10 mouse cellular contexts compared by ENCODE assay signal in the genomic region with DNA sequence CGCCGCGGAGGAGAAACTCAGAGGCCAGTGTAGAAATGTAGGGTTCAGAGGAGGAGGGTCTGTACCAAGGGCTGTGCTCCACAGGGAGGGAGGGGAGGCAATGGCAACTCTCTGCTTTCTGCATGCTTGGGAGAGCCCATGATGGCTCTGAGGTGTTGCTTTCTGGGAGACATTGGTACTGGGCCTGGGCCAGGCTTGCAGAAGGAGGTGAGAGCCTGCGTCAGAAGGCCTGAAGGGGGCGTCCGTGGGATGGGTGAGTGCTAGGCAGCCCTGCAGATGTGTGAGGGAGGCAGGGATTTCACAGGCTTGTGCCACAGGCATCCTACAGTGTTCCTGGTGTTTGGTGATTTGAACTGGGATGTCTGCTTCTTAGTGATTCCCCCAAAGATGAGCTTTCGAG. TPM values are rescaled to one million over a fixed set of nuclear protein-coding genes. Genes with fewer than 3 reads are reported as not detected.
DNase-seq lines count a peak whose midpoint lies in the region; ATAC-seq and TF ChIP-seq lines count a peak whose summit lies in the region.
"Had no signal": no experiment of that assay in that cellular context is flagged by ENCODE, and none has a peak within 500 bp of the region (broad histone marks: within the 10 kb centered on the region; RNA-seq: fewer than 3 reads in every experiment).

No protein-coding gene starts in this region.

- no peak overlapping the region for H3K4me2 ChIP-seq in heart, embryonic 16.5 days (ENCODE audit: low read depth, low read length)
- H3K4me2 ChIP-seq: hindbrain, embryonic 15.5 days had no signal

- H3K4me3 ChIP-seq in heart, embryonic 16.5 days (ENCODE audit: low read length): no peak overlapping the region
- H3K4me3 ChIP-seq in olfactory bulb, adult 2 months (ENCODE audit: insufficient read depth, low read depth, low read length): no peak overlapping the region
- H3K4me3 ChIP-seq: hindbrain, embryonic 15.5 days; midbrain, embryonic 10.5 days had no signal

- H3K27ac ChIP-seq in heart, embryonic 16.5 days (ENCODE audit: low read length): 0 out of 2 replicates have a peak overlapping the region, but pooled peaks have one; percentile 2
- H3K27ac ChIP-seq in olfactory bulb, adult 2 months (ENCODE audit: insufficient read depth, low read depth, low read length): peak overlapping the region; percentile 49
- H3K27ac ChIP-seq: hindbrain, embryonic 15.5 days; midbrain, embryonic 10.5 days had no signal

- H3K9ac ChIP-seq in heart, embryonic 16.5 days (ENCODE audit: low read length): no peak overlapping the region
- H3K9ac ChIP-seq: hindbrain, embryonic 15.5 days had no signal

- H3K4me1 ChIP-seq in heart, embryonic 16.5 days (ENCODE audit: control insufficient read depth, insufficient read depth, low read length): peaks cover 67% of the 10 kb centered on the region
- H3K4me1 ChIP-seq in olfactory bulb, adult 2 months (ENCODE audit: control insufficient read depth, insufficient read depth, low read length): peaks cover 68% of the 10 kb centered on the region

- no peak for TF ChIP-seq POLR2A in olfactory bulb, adult 2 months (IDR thresholded peaks at IDR 0.05; ENCODE audit: insufficient read depth, low read depth, low read length)

- no peaks in the 10 kb centered on the region for H3K9me3 ChIP-seq in heart, embryonic 16.5 days (replicated peaks; ENCODE audit: control insufficient read depth, low read length)
- H3K9me3 ChIP-seq: hindbrain, embryonic 15.5 days; midbrain, embryonic 10.5 days had no signal

- no peaks in the 10 kb centered on the region for H3K36me3 ChIP-seq in heart, embryonic 16.5 days (ENCODE audit: control insufficient read depth, insufficient read depth)
- H3K36me3 ChIP-seq: hindbrain, embryonic 15.5 days; midbrain, embryonic 10.5 days had no signal

- WGBS in heart, embryonic 16.5 days: 70% methylated on average over 7 of the region's 7 CpGs
- WGBS in olfactory bulb, adult 2 months: 48% methylated on average over 7 of the region's 7 CpGs

- H3K27me3 ChIP-seq in heart, embryonic 16.5 days (ENCODE audit: control insufficient read depth, insufficient read depth, low read length): no peaks in the 10 kb centered on the region
- H3K27me3 ChIP-seq: hindbrain, embryonic 15.5 days had no signal

- no peak for ATAC-seq in heart, embryonic 16.5 days (replicated peaks; ENCODE audit: extremely low read depth, insufficient read depth, low FRiP score)
- ATAC-seq in inflammation-experienced regulatory T-cells, adult 6 months: no peak

- no peak; the same call in 1 of the 2 replicates for TF ChIP-seq CTCF in olfactory bulb, adult 2 months (IDR thresholded peaks at IDR 0.05; ENCODE audit: insufficient read depth, low read depth, low read length)

- no peak for DNase-seq in heart, adult 11 months
- DNase-seq in lung, postnatal 10 days: peak; percentile 48
- no peak for DNase-seq in lung, adult 18-20 months
- DNase-seq in cerebellum, postnatal 25 days: peak; percentile 44 to 70
- no peak for DNase-seq in embryo, embryonic 11 days

RNA-seq across cellular contexts. Expression of gene Dnmt3a, which starts 11.2 kb away (rescaled TPM):
- 55.1 and 82.6 TPM in 2 replicates for polyA plus RNA-seq in heart, embryonic 16.5 days (2015; fragmentation: Nextera tagmentation; extraction: Ambion mirVana)
- polyA plus RNA-seq in olfactory bulb, adult 2 months (2012; ENCODE audit: insufficient read depth, insufficient read length, low replicate concordance, missing spikeins): not detected in 2 replicates
- polyA plus RNA-seq in inflammation-experienced regulatory T-cells, adult 6 months (2017; shearing (Covaris generic)): 10 to 100 TPM; 16.8 to 25.5 (median 23.8) TPM

Comparison
In these comparisons a context has a peak if more than half of its experiments do, and no peak if none do; other contexts are left out.
1. DNase-seq: peak in lung, postnatal 10 days (single experiment) and cerebellum, postnatal 25 days (2 of 2); none in heart, adult 11 months (single experiment), lung, adult 18-20 months (0 of 2) and embryo, embryonic 11 days (single experiment).